Comparison of ENCODE assay signal across 35 mouse cellular contexts in the genomic region with DNA sequence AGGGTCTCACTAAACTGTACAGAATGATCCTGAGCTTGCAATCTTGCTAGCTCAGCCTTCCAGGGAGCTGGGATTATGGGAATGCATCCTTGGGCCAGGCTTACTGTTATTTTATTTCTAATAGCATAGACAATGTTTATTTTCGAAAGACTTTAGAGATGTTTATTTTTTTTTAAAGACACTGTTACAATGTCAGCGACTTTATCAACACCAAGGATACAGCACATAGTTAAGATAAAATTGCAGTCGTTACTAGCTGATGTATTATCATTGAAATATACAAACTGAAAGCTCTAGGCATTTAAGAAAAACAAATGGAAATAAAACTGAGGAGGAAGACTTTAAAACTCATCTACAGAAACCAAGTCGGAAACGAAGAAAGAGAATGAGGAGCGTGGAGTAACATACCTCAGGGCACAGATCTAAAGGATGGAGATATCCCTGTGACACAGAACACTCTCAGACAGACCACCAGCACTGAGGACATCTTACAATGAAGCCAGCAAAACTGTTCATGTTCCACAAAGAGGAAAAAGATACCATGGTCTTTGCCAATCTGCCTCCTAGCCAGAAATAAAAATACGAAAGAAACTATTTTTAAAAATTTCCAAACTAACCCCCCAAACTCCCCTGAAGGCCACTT.
"Had no signal": no experiment of that assay in that cellular context is flagged by ENCODE, and none has a peak within 500 bp of the region (broad histone marks: within the 10 kb centered on the region; RNA-seq: fewer than 3 reads in every experiment).

No protein-coding gene starts in this region.

- DNase-seq: heart, adult 2 months; heart, postnatal 10 days; heart, postnatal 14 days; heart, postnatal 36 days; heart, postnatal 4 days; kidney, adult 11 months; kidney, adult 18-20 months; kidney, adult 2 months; kidney, adult 8-10 months; kidney, adult 9 months; kidney, postnatal 10 days; kidney, postnatal 14 days; kidney, postnatal 25 days; kidney, postnatal 36 days; kidney, postnatal 4 days; layer of hippocampus, adult 9-11 months had no signal

- H3K4me3 ChIP-seq: heart, adult 2 months; heart, embryonic 10.5 days; heart, embryonic 12.5 days; heart, embryonic 13.5 days; heart, embryonic 15.5 days; hindbrain, embryonic 10.5 days; hindbrain, embryonic 12.5 days; hindbrain, embryonic 13.5 days; hindbrain, embryonic 15.5 days; intestine, embryonic 15.5 days; kidney, embryonic 15.5 days; layer of hippocampus, adult 2 months had no signal

- H3K4me2 ChIP-seq: heart, embryonic 11.5 days; heart, embryonic 12.5 days; heart, embryonic 13.5 days; heart, embryonic 15.5 days; hindbrain, embryonic 12.5 days; hindbrain, embryonic 13.5 days; hindbrain, embryonic 14.5 days; hindbrain, embryonic 15.5 days; intestine, embryonic 15.5 days; kidney, embryonic 15.5 days had no signal

- H3K9me3 ChIP-seq: heart, embryonic 10.5 days; heart, embryonic 13.5 days; heart, embryonic 15.5 days; hindbrain, embryonic 12.5 days; hindbrain, embryonic 13.5 days; hindbrain, embryonic 15.5 days; intestine, embryonic 15.5 days; kidney, embryonic 15.5 days had no signal

- H3K36me3 ChIP-seq: heart, embryonic 10.5 days; heart, embryonic 12.5 days; heart, embryonic 13.5 days; heart, embryonic 15.5 days; hindbrain, embryonic 10.5 days; hindbrain, embryonic 12.5 days; hindbrain, embryonic 13.5 days; hindbrain, embryonic 15.5 days; intestine, embryonic 15.5 days; kidney, embryonic 15.5 days had no signal

- H3K27me3 ChIP-seq: heart, embryonic 12.5 days; heart, embryonic 13.5 days; heart, embryonic 15.5 days; hindbrain, embryonic 12.5 days; hindbrain, embryonic 13.5 days; hindbrain, embryonic 15.5 days; intestine, embryonic 15.5 days; kidney, embryonic 15.5 days had no signal

- H3K9ac ChIP-seq: heart, embryonic 12.5 days; heart, embryonic 13.5 days; heart, embryonic 15.5 days; hindbrain, embryonic 12.5 days; hindbrain, embryonic 13.5 days; hindbrain, embryonic 14.5 days; hindbrain, embryonic 15.5 days; intestine, embryonic 15.5 days; kidney, embryonic 15.5 days had no signal

- H3K4me1 ChIP-seq: heart, embryonic 10.5 days; heart, embryonic 12.5 days; heart, embryonic 13.5 days; heart, embryonic 15.5 days; hindbrain, embryonic 10.5 days; hindbrain, embryonic 12.5 days; hindbrain, embryonic 13.5 days; hindbrain, embryonic 15.5 days; intestine, embryonic 15.5 days; kidney, embryonic 15.5 days had no signal

- ATAC-seq: hindbrain, embryonic 16.5 days; hindbrain, postnatal 0 days; inflammation-experienced regulatory T-cells, adult 6 months; intestine, embryonic 15.5 days; intestine, embryonic 16.5 days; intestine, postnatal 0 days had no signal

- H3K27ac ChIP-seq: heart, adult 2 months; heart, embryonic 10.5 days; heart, embryonic 13.5 days; heart, embryonic 15.5 days; hindbrain, embryonic 10.5 days; hindbrain, embryonic 12.5 days; hindbrain, embryonic 13.5 days; hindbrain, embryonic 14.5 days; hindbrain, embryonic 15.5 days; hindbrain, postnatal 0 days; intestine, embryonic 15.5 days; kidney, embryonic 15.5 days; kidney, postnatal 0 days; layer of hippocampus, adult 2 months had no signal
